Mouse (Mus musculus) kidney, adult 18-20 months (tissue): ENCODE results near the gene Mymx.
A peak's percentile ranks its signal among the peaks of the same experiment; 100 is the strongest.

Experiments
- DNase-seq: peaks from one replicate; pipeline ENCODE4 v3.0.0; 2021

Gene Mymx

DNA sequence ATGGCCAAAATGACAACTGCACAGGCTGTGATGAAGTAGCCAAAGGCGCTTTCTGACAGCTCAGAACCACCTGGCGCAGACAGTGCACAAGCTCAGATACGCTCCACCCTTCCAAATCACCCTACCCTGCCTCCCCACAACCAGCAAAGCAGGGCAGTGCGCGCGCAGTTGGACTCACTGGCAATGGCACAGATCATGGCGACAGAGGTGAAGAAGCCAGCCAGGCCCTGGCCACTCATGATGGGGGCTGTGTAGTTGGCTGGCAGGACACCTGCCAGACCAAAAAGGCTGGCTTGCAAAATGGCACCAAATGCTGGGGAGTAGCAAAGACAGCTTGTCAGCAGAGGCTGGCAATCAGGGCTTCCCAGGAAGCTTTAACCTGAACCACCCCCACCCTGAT lies 12.7 kb downstream of the Mymx start:
- DNase-seq, result no peak

DNA sequence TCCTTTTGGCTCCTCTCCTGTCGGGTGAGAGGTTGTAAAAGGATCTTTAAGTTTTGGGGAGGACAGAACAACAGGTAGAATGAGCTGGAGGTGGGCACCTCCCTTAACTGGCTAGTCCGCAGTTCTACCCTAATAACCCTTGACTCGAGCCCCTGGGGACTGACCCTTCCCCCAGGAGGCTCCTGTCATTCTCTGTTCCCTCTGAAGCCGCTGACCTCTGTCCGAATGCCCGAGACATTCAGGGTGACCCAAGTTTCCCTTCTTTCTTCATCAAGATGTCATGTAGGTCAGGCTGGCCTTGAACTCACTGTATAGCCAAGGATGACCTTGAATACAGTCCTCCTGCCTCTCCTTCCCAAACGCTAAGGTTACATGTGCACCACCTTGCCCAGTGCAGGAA lies 13.5 kb downstream of the Mymx start:
- DNase-seq, result no peak

DNA sequence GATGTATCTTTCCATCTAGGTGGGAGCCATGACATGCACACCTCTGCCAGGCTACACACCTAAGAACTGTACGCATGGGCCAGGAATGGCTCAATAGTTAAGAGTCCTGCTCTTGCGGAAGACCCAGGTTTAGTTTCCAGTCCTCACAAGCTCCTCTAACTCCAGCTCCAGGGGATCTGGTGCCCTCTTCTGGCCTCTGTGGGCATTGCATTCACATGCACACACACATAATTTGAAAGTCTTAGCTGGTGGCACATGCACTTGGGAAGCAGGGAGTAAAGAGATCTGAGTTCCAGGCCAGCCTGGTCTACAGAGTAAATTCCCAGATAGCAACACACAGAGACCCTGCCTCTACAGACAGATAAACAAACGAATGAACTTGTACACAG lies 15.5 kb downstream of the Mymx start:
- no peak for DNase-seq

DNA sequence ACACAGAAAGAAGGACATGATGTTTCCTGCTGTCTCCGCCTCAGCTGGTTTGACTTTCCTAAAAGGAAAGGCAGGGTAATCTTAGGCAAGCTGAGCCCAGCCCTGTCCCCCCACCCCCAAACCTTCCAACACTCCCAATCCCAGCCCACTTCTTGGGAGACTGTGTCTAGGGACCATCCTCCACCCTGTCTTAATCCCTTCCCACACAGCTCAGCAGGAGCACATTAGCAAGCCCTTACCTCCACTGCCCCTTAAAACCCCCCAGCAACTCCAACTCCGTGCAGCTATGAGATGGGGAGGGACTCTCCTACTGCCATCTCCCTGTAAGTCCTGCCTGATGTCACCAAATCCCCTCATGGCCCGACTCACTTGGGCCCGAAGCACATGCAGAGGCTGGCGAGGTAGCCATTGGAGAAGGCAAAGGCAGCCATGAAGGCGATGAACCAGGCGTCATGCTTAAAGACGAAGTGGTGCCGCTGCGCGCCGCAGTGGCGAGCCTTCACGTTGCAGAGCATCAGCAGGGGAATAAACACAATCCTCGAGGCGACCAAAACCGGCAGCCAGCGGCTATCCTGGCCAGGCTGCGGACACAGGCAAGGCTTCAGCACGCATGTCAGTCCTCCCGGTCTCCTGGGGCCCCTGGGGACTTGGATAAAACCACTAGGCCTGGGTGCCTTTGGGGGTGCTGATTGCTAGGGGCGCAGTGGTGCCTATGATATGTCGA lies 16.0 kb downstream of the Mymx start:
- no peak for DNase-seq

DNA sequence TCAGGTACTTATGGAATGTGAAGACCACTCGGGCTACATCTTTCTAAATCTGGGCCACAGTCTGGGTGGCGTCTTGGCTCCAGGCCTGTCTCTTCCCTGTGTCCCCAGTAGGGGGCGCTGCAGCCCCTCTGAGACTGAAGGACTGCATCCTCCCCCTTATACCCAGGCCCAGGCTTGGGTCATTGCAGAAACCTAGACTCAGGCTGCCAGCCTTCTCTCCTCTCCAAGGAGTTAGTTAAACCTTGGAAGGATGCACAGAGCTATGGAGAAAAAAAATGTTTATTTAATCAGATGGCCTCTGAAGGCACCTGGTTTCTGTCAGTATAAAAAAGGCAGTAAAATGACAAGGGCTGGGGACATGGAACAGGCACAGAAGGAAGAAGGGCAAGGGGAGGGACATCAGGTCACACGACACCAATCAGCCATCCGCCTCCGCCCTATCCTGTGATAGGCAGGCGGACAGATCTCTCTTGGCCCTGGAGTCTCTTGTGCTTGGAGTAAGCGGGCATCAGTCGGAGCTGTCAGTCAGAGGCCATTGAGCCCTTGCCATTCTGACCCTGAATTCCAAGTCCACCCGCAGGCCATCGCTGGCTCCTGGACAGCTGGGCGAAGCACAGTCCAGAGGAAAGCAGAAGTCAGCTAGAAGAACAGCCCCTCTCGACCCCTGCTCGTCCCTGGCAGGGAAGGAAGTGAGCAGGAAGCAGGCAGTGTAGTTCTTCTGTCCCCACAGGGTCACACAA lies 16.8 kb downstream of the Mymx start:
- DNase-seq, result peak; percentile 79

DNA sequence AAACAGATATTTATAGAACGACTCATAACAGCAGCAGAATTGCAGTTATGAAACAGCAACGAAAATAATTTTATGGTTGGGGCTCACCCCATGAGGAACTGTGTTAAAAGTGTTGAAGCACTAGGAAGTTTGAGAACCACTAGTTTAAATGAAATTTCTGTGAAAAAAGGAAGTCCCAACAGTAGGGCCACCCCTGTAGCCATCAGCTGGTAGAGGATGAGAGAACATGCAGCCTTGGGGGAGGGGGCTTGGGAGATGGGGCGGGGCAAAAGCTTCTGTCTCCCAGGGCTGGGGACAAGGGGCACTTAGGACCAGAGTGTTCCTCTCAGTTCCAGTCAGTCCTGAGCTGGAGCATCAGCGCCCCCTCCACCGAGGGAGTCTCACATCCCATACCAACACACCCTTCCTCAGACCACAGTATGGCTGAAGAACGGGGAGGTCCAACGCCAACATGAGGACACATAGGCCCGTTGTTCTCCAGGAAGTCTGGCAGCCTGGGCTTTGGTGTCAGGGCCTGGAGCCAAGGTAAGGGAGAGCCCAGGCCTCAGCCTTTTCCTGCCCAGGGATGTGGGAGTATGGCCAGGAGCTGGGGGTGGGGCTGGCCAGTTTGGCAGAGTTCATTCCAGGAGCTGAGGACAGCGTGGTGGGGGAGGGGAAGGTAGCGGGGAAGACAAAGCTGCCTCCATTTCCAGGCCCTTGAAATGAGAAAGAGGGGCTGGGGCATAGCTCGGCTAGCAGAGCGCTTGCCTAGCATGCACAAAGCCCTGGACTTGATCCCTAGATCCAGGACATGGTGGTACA lies 17.6 kb downstream of the Mymx start:
- peak; percentile 85 for DNase-seq

DNA sequence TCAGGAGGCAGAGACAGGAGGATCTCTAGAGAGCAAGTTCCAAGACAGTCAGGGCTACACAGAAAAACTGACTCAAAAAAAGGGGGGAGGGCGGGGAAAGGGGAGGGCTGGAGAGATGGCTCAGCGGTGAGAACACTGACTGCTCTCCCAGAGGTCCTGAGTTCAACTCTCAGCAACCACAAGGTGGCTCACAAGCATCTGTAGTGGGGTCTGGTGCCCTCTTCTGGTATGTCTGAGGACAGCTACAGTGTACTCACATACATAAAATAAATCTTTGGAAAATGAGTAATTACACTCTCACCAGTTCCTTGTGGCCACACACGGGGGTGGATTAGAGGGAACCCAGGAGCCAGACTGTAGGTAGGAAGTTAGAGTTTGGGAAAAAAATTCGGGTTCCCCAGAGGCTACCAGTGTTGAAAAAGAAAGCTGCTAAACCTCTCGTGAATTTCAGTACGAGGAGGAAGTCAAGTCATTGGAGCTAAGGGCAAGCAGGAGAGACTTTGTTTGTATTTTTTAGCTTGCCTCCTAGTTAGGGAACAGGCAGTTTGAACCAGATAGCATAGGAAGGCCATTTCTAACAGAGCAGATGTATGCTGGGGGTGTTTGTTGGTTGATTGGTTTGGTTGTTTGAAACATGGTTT lies 19.1 kb downstream of the Mymx start:
- no peak for DNase-seq

DNA sequence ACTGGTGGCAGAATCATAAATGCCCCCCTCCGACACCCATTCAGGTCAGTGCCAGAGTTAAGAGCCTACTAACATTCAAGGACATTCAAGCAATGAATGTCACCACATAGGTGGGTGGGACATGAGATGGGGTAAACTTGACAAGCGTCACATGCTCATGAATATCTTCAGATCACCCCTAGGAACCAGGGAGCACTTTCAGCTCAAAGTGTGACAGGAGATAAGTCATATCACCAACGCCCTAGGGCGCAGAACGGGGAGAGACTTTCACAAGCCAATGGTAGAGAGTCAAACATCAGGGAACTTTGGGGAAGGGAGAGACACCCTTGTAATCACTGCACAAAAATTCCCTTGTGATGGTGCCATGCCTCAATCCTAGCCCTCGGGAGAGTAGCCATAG lies 19.7 kb downstream of the Mymx start:
- DNase-seq, result no peak

DNA sequence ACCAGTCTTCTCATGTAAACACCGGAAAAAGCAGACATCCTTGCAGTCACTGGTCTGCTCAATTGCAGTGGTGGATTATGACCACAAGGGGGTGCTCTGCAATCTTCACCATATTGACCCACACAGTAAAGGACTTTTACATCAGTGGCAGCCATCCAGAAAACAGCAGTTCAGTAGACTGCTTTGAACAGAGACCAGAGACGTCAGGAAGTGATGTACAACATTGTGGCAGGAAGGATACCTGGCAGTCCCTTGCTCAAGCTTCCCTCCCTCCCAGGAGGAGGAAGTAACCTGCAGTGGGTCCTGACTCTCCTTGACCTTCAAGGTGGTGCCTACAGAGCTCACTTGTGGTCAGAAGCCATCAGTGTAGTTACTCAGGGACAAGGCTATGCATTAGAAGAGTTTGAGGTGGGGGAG lies 20.3 kb downstream of the Mymx start:
- DNase-seq, result peak; percentile 74

DNA sequence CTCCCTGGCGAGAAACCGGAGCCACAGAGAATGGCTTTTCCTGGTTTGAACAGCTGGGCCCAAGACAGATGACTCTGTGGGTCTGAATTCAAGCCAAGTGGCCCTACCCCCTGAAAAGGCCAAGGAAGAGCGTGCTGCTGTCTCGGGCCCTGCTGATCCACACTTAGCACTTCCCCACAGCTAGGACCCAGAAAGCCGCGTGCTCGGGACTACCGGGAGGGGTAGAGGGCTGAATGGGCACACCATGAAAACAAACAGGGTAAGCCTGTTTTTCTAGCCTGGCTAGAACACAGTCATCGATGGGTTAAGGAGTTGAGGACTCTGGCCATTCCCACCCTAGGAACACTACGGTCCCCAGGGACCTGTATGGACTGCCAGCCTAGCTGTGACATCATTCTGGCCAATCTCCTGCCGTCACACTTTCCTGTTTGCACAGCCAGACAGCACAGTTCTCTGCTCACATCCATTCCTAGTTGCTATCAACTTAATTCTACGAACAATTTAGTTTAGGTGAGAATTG lies 20.9 kb downstream of the Mymx start:
- no peak for DNase-seq

DNA sequence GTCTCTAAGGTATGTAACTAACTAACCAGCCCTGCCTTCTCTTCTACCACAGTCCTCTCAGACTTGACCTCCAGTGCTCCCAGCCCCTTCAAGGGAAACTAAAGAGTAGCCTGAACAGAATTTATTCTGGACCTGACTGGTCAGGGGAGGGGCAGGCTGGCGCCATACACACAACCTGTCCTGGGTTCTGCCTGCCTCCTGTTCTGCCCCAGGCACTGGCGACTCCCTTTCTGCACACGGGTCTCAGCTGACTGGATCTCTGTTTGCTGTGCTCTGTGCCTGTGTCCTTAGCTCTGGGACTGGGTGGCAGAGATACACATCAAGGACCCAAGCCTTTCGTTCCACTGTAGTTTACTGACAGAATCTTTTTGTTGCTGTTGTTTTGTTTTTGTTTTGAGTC lies 22.3 kb downstream of the Mymx start:
- DNase-seq, result no peak

DNA sequence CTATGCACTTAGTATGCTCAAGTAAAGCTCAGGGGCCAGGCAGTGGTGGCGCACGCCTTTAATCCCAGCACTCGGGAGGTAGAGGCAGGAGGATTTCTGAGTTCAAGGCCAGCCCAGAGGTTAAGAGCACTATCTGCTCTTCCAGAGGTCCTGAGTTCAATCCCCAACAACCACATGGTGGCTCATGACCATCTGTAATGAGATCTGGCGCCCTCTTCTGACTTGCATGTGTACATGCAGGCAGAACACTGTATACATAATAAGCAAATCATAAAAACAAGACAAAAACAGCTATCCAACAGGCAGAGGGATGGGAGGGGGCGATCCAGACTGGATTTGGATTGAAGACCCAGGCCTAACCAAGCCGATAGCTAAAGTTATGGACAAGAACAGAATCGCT lies 23.1 kb downstream of the Mymx start:
- no peak for DNase-seq

DNA sequence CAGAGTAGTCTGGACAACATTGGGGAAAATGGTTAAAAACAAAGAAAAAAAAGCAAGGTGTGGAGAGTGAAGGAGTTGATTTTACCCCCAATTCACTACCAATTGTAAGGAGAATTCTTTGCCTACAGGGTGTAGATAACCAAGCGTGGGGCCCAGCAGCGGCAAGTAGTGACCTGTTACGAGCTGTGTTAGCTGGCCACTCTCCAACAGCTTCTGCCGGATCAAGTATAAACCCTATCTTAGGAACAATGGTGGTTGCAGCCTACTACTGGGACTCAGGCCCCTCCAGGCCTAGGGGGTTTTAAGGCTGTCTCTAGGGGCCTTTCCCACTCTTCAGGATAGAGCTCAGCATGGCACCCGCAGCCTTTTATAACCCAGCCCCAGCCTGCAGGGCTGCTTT lies 23.7 kb downstream of the Mymx start:
- no peak for DNase-seq

DNA sequence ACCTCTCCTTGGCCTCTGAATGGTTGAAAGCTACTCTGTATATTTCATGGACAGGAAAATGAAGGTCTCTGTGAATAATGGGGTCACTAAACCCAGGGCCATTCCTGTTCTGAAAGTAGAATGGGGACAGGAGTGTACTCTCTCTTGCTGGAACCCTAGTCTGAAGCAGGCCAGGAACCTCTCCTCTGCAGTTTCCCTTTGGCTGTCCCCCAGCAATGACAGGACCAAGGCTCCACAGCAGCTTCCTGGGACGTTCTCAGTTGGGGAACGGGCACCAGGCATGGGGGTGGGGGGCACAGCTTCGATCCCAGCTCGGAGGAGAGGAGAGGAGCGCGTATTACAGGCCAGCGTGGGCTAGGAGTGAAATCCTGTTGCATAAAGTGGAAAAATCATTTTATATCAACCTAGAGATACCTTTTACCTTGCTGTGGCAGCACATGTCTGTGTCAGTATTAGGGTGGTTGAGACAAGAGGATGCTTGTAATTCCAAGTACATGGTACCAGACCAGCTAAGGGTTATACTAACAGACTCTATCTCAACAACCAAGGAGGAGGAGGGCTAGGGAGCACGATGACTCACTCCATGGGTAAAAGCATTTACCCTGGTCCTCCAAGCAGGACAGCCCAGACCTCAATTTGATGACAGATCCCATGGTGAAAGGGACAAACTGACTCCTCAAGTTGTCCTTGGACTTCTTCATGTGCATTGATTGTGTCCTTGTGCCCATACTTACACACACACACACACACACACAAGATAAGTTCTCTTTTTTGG lies 26.6 kb downstream of the Mymx start:
- no peak for DNase-seq

DNA sequence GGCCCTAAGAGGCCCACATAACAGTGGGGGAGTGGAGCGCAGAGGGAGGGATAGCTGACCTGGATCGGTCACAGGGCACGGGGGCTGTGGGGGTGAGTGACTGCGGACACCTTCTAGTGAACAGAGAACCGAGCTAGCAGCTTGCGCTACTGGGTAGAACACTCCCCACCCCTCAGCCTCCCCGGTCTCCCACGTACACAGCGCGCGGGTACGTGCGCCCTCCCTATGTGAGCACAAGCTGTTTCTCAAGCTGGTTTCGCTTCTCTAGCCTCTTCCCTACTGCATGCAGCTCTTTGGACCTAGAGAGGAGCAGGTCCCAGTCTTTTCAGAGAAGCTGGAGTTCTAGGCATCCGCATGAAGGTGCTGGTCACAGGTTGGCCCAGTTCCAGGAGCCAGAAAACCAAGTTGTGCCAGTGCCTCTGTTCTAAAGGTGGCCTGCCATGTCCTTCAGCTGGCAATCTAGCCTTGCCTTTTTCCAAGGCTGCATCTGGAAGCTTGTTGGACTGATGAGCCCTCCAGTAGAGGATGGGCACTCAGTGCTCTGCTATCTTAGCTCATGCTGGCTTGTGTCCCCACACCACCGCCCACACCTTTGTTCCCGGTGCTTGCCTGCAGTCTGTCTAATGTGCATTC lies 27.7 kb downstream of the Mymx start:
- DNase-seq, result peak; percentile 84

DNA sequence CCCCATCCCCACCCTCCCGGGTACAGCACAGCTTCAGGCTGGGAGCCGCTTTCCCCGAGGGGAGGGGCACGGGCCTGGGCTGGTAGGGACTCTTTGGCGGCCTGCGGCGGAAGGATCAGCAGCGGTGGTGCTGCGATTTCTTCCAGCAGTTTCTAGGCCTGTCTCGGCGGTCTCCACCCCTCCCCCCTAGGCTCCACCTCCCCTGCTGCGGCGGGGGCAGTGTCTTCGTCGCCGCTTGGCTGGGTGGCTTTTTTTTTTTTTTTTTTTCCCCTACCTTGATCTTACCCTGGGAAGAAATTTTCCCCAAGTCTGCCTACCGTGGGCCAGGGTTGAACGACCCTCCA lies 28.1 kb downstream of the Mymx start:
- DNase-seq, result peak; percentile 99

DNA sequence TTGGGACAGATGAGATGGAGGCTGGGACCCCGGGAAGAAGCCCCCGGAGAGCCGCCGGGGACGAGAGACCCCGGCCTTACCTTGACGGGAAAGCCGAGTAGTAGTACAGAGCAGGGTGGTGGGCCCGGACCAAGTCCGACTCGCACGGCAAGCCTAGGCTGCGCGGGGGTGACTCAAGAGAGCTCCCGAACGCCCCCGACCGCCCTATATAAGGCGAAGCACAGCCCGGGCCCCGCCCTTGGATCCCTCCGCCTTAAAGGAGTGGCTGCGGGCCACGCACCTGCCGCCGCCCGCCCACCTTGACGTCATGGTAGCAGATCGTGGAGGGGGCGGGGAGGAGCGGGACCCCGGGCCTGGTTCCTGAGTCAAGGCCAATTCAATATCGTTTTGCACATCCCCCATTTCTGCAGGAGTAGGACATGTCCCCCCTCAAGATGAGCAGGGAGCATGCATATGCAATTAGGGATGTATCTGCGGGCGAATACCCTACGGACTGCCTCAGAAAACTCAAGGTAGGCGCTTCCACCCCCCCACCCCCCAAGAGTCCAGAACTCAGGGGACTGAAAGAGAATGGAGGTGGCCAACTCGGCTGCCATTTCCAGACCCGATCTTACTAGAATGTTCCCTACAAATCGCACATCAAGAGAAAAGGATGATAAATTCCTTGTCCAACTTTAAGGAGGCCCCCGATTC lies 28.7 kb downstream of the Mymx start, which contains the start of gene Hsp90ab1:
Hsp90ab1 (minus strand) TSS at position 185 of the 693 bp plus-strand sequence.
- peak; percentile 99 for DNase-seq

DNA sequence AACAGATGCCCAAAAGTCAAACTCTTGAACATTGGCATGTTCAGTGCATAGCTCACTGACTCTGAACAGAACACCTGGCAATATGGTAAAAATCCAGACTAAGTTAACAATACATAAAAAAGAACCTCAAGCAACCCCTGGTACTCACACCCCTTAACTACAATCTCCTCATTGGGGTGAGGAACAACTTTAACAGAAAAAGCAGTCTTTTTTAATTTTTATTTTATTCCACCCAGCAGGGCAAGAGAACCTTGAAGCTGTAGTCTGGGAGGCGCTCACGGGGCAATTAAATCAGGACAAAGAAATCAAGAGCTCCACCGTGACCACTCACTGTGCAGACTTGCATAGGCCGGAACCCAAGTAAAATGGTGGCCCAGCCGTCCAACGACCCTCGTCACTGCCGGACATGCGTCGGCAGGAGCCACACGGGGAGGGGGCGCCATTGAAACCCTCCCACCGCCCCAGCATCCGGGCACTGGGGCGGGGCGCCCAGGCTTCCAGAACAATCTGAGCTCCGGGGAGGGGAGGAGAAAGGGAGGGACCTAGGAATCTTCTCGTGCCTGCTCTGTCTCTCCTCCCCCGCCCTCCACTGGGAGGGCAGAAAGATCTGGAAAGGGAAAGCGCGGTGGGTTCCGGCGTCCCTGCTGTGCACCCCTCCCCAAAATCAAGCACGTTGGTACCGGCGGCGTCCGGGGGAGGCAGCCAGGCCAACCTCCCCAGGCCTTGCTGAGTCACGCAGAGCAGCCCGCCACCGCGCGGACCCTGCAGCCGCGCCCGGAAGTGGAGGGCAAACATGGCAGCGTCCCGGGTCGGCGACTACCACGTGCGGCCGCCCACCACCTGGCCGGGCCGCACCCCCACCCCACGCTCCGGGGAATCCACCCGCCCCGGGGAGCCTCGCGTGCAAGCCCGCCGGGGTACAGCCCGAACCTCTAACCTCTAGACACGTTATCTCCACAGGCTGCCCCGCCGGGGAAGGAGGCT lies 29.5 kb downstream of the Mymx start:
- DNase-seq, result peak; percentile 82

DNA sequence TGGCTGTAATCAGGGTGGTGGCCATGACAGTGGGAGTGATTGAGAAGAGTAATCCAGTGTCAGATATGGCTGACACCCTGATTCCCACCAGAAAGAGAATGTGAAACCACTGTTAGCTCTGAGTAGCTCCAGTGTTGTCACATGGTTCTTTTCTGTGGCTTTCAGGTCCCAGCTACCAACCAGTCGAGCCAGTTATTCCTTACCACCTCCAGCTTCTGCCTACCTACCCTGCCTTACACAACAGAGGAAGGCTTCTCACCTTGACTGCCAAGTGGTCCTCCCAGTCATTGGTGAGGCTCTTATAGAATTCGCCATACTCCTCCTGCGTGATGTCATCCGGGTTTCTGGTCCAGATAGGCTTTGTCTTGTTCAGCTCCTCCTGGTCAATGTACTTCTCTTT lies 31.9 kb downstream of the Mymx start:
- no peak for DNase-seq

DNA sequence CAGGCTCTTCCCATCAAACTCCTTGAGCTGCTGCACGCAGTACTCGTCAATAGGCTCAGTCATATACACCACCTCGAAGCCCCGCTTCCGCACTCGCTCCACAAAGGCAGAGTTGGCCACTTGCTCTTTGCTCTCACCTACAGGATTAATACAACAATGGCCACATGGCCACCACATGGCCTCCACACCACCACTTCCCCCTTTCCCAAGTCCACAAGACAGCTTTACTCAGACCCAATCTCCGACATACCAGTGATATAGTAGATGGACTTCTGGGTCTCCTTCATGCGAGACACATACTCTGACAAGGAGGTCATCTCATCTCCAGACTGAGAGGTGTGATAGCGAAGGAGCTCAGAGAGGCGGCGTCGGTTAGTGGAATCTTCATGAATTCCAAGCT lies 32.9 kb downstream of the Mymx start:
- no peak for DNase-seq
